Mouse (Mus musculus): ENCODE results near the gene Crtc3. TPM values are rescaled to one million over a fixed set of nuclear protein-coding genes. Genes with fewer than 3 reads are reported as not detected.

Crtc3 gene
- polyA plus RNA-seq (2012; rRNA removed) = 14.2 and 14.9 TPM in 2 replicates

GRCm38 (mm10) chr7:80688556-80689220 lies at the start of gene Crtc3:
TSS of gene Crtc3 (minus strand) at chr7:80688877.

Other genes with a start within 250 kb of the Crtc3 start
- 0.31 and 0.51 TPM in 2 replicates for gene Blm, start 153.8 kb downstream of the Crtc3 start, polyA plus RNA-seq (2012; rRNA removed)
- 61.2 and 62.9 TPM in 2 replicates for gene Iqgap1, start 137.1 kb upstream of the Crtc3 start, polyA plus RNA-seq (2012; rRNA removed)
- 4.5 and 5.2 TPM in 2 replicates for gene Zscan2, start 172.0 kb upstream of the Crtc3 start, polyA plus RNA-seq (2012; rRNA removed)
- gene Wdr73, start 212.4 kb upstream of the Crtc3 start, polyA plus RNA-seq (2012; rRNA removed) = 11.9 and 15.4 TPM in 2 replicates
- gene Nmb, start 216.2 kb upstream of the Crtc3 start, polyA plus RNA-seq (2012; rRNA removed) = 2.0 and 2.3 TPM in 2 replicates